ENCODE assay signal across 14 mouse cellular contexts in the genomic region with DNA sequence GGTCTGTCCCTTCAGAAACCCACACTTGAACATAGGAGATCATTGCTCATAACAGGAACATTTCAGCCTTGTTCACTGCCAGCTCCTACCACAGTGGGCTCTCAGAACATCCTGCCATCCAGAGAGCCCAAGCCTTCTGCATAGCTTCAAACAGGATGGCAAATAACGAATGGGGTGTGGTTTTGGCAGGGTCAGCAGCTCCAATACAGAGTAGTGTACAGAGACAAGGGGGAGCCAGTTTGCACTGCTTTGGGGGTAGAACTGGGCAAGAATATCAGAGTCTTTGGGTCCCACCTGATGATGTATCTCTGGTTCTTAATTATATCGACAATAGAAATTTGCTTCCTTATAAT. TPM values are rescaled to one million over a fixed set of nuclear protein-coding genes. Genes with fewer than 3 reads are reported as not detected.
DNase-seq lines count a peak whose midpoint lies in the region; ATAC-seq lines count a peak whose summit lies in the region.
"Had no signal": no experiment of that assay in that cellular context is flagged by ENCODE, and none has a peak within 500 bp of the region (broad histone marks: within the 10 kb centered on the region; RNA-seq: fewer than 3 reads in every experiment).

No protein-coding gene starts in this region.

- ATAC-seq in kidney, embryonic 14.5 days (ENCODE audit: low FRiP score, low TSS enrichment), result no peak
- no peak for ATAC-seq in neural tube, embryonic 13.5 days (ENCODE audit: low read depth)

- 47% methylated on average over 2 of the region's 2 CpGs for WGBS in heart, embryonic 10.5 days
- 80% methylated on average over 2 of the region's 2 CpGs for WGBS in kidney, embryonic 14.5 days
- WGBS in neural tube, embryonic 13.5 days, result 74% methylated on average over 2 of the region's 2 CpGs

- DNase-seq in heart, embryonic 10.5 days (ENCODE audit: low spot score), result peak; percentile 68
- DNase-seq in heart, postnatal 4 days, result no peak
- no peak for DNase-seq in kidney, postnatal 14 days
- DNase-seq in neural tube, embryonic 10.5 days (ENCODE audit: extremely low spot score, low spot score), result no peak
- no peak for DNase-seq in urinary bladder, postnatal 14 days (ENCODE audit: low spot score)
- DNase-seq: embryo, embryonic 11 days; heart, postnatal 36 days; thymus, adult 18-20 months had no signal

- no peak overlapping the region for H3K9ac ChIP-seq in kidney, embryonic 14.5 days (ENCODE audit: low read depth, low read length)
- no peak overlapping the region for H3K9ac ChIP-seq in neural tube, embryonic 13.5 days
- H3K9ac ChIP-seq: neural tube, embryonic 15.5 days had no signal

- H3K4me2 ChIP-seq in kidney, embryonic 14.5 days (replicated peaks; ENCODE audit: low read depth, low read length), result no peak overlapping the region
- no peak overlapping the region for H3K4me2 ChIP-seq in neural tube, embryonic 13.5 days
- H3K4me2 ChIP-seq: neural tube, embryonic 15.5 days had no signal

- H3K36me3 ChIP-seq in heart, embryonic 10.5 days, result no peaks in the 10 kb centered on the region
- peaks cover 18% of the 10 kb centered on the region; the same call in 1 of the 2 replicates for H3K36me3 ChIP-seq in kidney, embryonic 14.5 days (ENCODE audit: control insufficient read depth, insufficient read depth, low read length)
- peaks cover 37% of the 10 kb centered on the region for H3K36me3 ChIP-seq in neural tube, embryonic 13.5 days

- peak overlapping the region; percentile 43; the same call in 1 of the 2 replicates for H3K27ac ChIP-seq in heart, embryonic 10.5 days
- H3K27ac ChIP-seq in kidney, embryonic 14.5 days (ENCODE audit: low read depth, low read length), result peak overlapping the region; percentile 47; the same call in 1 of the 2 replicates
- H3K27ac ChIP-seq in neural tube, embryonic 13.5 days (replicated peaks), result peak overlapping the region; percentile 23; the same call in 1 of the 2 replicates
- H3K27ac ChIP-seq: macrophage had no signal

- H3K4me1 ChIP-seq in heart, embryonic 10.5 days, result peaks cover 52% of the 10 kb centered on the region
- peaks cover 5% of the 10 kb centered on the region; the same call in 1 of the 2 replicates for H3K4me1 ChIP-seq in kidney, embryonic 14.5 days (ENCODE audit: control insufficient read depth, insufficient read depth, low read length)
- H3K4me1 ChIP-seq in neural tube, embryonic 13.5 days (replicated peaks), result peaks cover 35% of the 10 kb centered on the region

- peaks cover 6% of the 10 kb centered on the region; the same call in 1 of the 2 replicates for H3K27me3 ChIP-seq in heart, embryonic 10.5 days (ENCODE audit: insufficient read depth, poor library complexity, severe bottlenecking)
- H3K27me3 ChIP-seq in kidney, embryonic 14.5 days (ENCODE audit: control insufficient read depth, insufficient read depth, low read length), result no peaks in the 10 kb centered on the region
- H3K27me3 ChIP-seq in neural tube, embryonic 13.5 days, result no peaks in the 10 kb centered on the region
- H3K27me3 ChIP-seq: neural tube, embryonic 15.5 days had no signal

- H3K4me3 ChIP-seq in heart, embryonic 10.5 days, result no peak overlapping the region
- no peak overlapping the region for H3K4me3 ChIP-seq in kidney, embryonic 14.5 days (ENCODE audit: low read length)
- no peak overlapping the region for H3K4me3 ChIP-seq in neural tube, embryonic 13.5 days
- H3K4me3 ChIP-seq: erythroblast, embryonic 14.5 days; neural tube, embryonic 15.5 days had no signal

- H3K9me3 ChIP-seq in heart, embryonic 10.5 days, result no peaks in the 10 kb centered on the region
- H3K9me3 ChIP-seq in kidney, embryonic 14.5 days (ENCODE audit: control insufficient read depth, low read length), result no peaks in the 10 kb centered on the region
- no peaks in the 10 kb centered on the region for H3K9me3 ChIP-seq in neural tube, embryonic 13.5 days
- H3K9me3 ChIP-seq: neural tube, embryonic 15.5 days had no signal

RNA-seq across cellular contexts. Expression of a gene that starts 33.6 kb away (rescaled TPM):
- polyA plus RNA-seq in heart, embryonic 10.5 days (2016; fragmentation: Nextera tagmentation; extraction: Ambion mirVana), result 5.9 and 14.4 TPM in 2 replicates
- total RNA-seq in heart, postnatal 4 days (2021), result 10 to 100 TPM in 1 of 2 experiments, 1 to 10 TPM in 1; 9.2 to 11.3 TPM
- polyA plus RNA-seq in kidney, embryonic 14.5 days (2014; fragmentation: Nextera tagmentation; extraction: Ambion mirVana), result 30.8 and 37.6 TPM in 2 replicates
- polyA plus RNA-seq in neural tube, embryonic 13.5 days (2015; fragmentation: Nextera tagmentation; extraction: Ambion mirVana), result 34.7 and 35.1 TPM in 2 replicates
- total RNA-seq: MEL had no signal
- polyA plus RNA-seq: erythroblast, embryonic 14.5 days; macrophage had no signal
